Mouse (Mus musculus): ENCODE data around the gene Adprh. TPM values are rescaled to one million over a fixed set of nuclear protein-coding genes. Genes with fewer than 3 reads are reported as not detected.

Adprh gene
- total RNA-seq, 1 experiment: 70.2 TPM

- in situ Hi-C loops (cut with MboI; ENCODE audit: low sequenced_read_pairs in 2 of 2, unreplicated experiment in 2 of 2): no loop called here
- H3K4me1 ChIP-seq (ENCODE audit: control insufficient read depth in 2 of 2, insufficient read depth in 2 of 2, low read length in 2 of 2, poor library complexity in 1 of 2): peaks cover 15 to 19% of the 10 kb centered on the region in 2 experiments
Measured at GRCm38 (mm10) chr16:38456812-38457567, 4.5 kb upstream of the Adprh start.

GRCm38 (mm10) chr16:38455511-38456418 lies 3.3 kb upstream of the Adprh start, which contains the start of gene Cd80:
Gene Cd80 (plus strand): TSS chr16:38455561.
- H3K4me1 ChIP-seq (ENCODE audit: control insufficient read depth in 2 of 2, insufficient read depth in 2 of 2, low read length in 2 of 2, poor library complexity in 1 of 2): peaks cover 17 to 19% of the 10 kb centered on the region in 2 experiments
- H3K9ac ChIP-seq (ENCODE audit: insufficient read depth, low read depth, low read length, poor library complexity, severe bottlenecking): no peak within 1 kb of the TSS; the same call in 1 of the 2 replicates
- in situ Hi-C loops (cut with MboI; ENCODE audit: low sequenced_read_pairs in 2 of 2, unreplicated experiment in 2 of 2): no loop called here
- no peak within 1 kb of the TSS for H3K27ac ChIP-seq (ENCODE audit: insufficient read depth, low read depth, low read length, poor library complexity, severe bottlenecking)
- no peaks in the 10 kb centered on the region for H3K9me3 ChIP-seq (ENCODE audit: control insufficient read depth, insufficient read depth, low read depth, low read length)
- H3K36me3 ChIP-seq (ENCODE audit: control insufficient read depth, insufficient read depth, low read length, poor library complexity, severe bottlenecking): no peaks in the 10 kb centered on the region
- no peak within 1 kb of the TSS for H3K4me3 ChIP-seq (ENCODE audit: insufficient read depth in 1 of 2, low read depth in 1 of 2, low read length in 2 of 2, poor library complexity in 1 of 2, severe bottlenecking in 1 of 2)
- no peak for DNase-seq (ENCODE audit: low read depth, low spot score)
- TF ChIP-seq HCFC1 (IDR thresholded peaks at IDR 0.05; ENCODE audit: borderline replicate concordance, insufficient read depth, low read length): no peak
- no peak for TF ChIP-seq ZC3H11A (IDR thresholded peaks at IDR 0.05; ENCODE audit: borderline replicate concordance, low read depth, low read length)
- no peak for TF ChIP-seq ZNF384 (IDR thresholded peaks at IDR 0.05; ENCODE audit: low read depth, low read length)
- no peak for TF ChIP-seq CHD2 (IDR thresholded peaks at IDR 0.05; ENCODE audit: low read depth, low read length)
- TF ChIP-seq MAFK (IDR thresholded peaks at IDR 0.05; ENCODE audit: insufficient read depth, low read depth, low read length): no peak

More at GRCm38 (mm10) chr16:38456812-38457567, 4.5 kb upstream of the Adprh start:
- Histone ChIP-seq H3K36me3 (ENCODE audit: control insufficient read depth, insufficient read depth, low read length, poor library complexity, severe bottlenecking) (no peaks in the 10 kb centered on the region), H3K4me3 (ENCODE audit: insufficient read depth in 1 of 2, low read depth in 1 of 2, low read length in 2 of 2, poor library complexity in 1 of 2, severe bottlenecking in 1 of 2) (no peak overlapping the region), H3K27ac (ENCODE audit: insufficient read depth, low read depth, low read length, poor library complexity, severe bottlenecking) (peak overlapping the region; percentile 60; the same call in 1 of the 2 replicates), H3K9me3 (ENCODE audit: control insufficient read depth, insufficient read depth, low read depth, low read length) (no peaks in the 10 kb centered on the region), H3K9ac (ENCODE audit: insufficient read depth, low read depth, low read length, poor library complexity, severe bottlenecking) (no peak overlapping the region)
- TF ChIP-seq MAFK (IDR thresholded peaks at IDR 0.05; ENCODE audit: insufficient read depth, low read depth, low read length): no peak
- TF ChIP-seq ZC3H11A (IDR thresholded peaks at IDR 0.05; ENCODE audit: borderline replicate concordance, low read depth, low read length): no peak
- no peak for TF ChIP-seq HCFC1 (IDR thresholded peaks at IDR 0.05; ENCODE audit: borderline replicate concordance, insufficient read depth, low read length)
- no peak for TF ChIP-seq CHD2 (IDR thresholded peaks at IDR 0.05; ENCODE audit: low read depth, low read length)
- TF ChIP-seq ZNF384 (IDR thresholded peaks at IDR 0.05; ENCODE audit: low read depth, low read length): no peak
- no peak for DNase-seq (ENCODE audit: low read depth, low spot score)

- H3K9me3 ChIP-seq (ENCODE audit: control insufficient read depth, insufficient read depth, low read depth, low read length): no peaks in the 10 kb centered on the region
- no peak overlapping the region for H3K4me3 ChIP-seq (ENCODE audit: insufficient read depth in 1 of 2, low read depth in 1 of 2, low read length in 2 of 2, poor library complexity in 1 of 2, severe bottlenecking in 1 of 2)
Measured at GRCm38 (mm10) chr16:38454533-38455254, 2.2 kb upstream of the Adprh start.

GRCm38 (mm10) chr16:38453952-38454351 lies 1.4 kb upstream of the Adprh start:
- Histone ChIP-seq H3K27ac (ENCODE audit: insufficient read depth, low read depth, low read length, poor library complexity, severe bottlenecking) (no peak overlapping the region), H3K36me3 (ENCODE audit: control insufficient read depth, insufficient read depth, low read length, poor library complexity, severe bottlenecking) (peaks cover 6% of the 10 kb centered on the region; the same call in 1 of the 2 replicates), H3K9ac (ENCODE audit: insufficient read depth, low read depth, low read length, poor library complexity, severe bottlenecking) (no peak overlapping the region; the same call in 1 of the 2 replicates), H3K4me3 (ENCODE audit: insufficient read depth in 1 of 2, low read depth in 1 of 2, low read length in 2 of 2, poor library complexity in 1 of 2, severe bottlenecking in 1 of 2) (no peak overlapping the region), H3K9me3 (ENCODE audit: control insufficient read depth, insufficient read depth, low read depth, low read length) (no peaks in the 10 kb centered on the region), H3K4me1 (ENCODE audit: control insufficient read depth in 2 of 2, insufficient read depth in 2 of 2, low read length in 2 of 2, poor library complexity in 1 of 2) (peaks cover 10 to 17% of the 10 kb centered on the region in 2 experiments)
- DNase-seq (ENCODE audit: low read depth, low spot score): no peak
- in situ Hi-C loops (cut with MboI; ENCODE audit: low sequenced_read_pairs in 2 of 2, unreplicated experiment in 2 of 2): no loop called here
- TF ChIP-seq ZC3H11A (IDR thresholded peaks at IDR 0.05; ENCODE audit: borderline replicate concordance, low read depth, low read length) (no peak), ZNF384 (IDR thresholded peaks at IDR 0.05; ENCODE audit: low read depth, low read length) (no peak), HCFC1 (IDR thresholded peaks at IDR 0.05; ENCODE audit: borderline replicate concordance, insufficient read depth, low read length) (no peak), MAFK (IDR thresholded peaks at IDR 0.05; ENCODE audit: insufficient read depth, low read depth, low read length) (no peak), CHD2 (IDR thresholded peaks at IDR 0.05; ENCODE audit: low read depth, low read length) (no peak)

More at GRCm38 (mm10) chr16:38454533-38455254, 2.2 kb upstream of the Adprh start:
- in situ Hi-C loops (cut with MboI; ENCODE audit: low sequenced_read_pairs in 2 of 2, unreplicated experiment in 2 of 2): no loop called here
- H3K9ac ChIP-seq (ENCODE audit: insufficient read depth, low read depth, low read length, poor library complexity, severe bottlenecking): no peak overlapping the region; the same call in 1 of the 2 replicates
- DNase-seq (ENCODE audit: low read depth, low spot score): no peak
- peaks cover 4% of the 10 kb centered on the region; the same call in 1 of the 2 replicates for H3K36me3 ChIP-seq (ENCODE audit: control insufficient read depth, insufficient read depth, low read length, poor library complexity, severe bottlenecking)
- peaks cover 16 to 17% of the 10 kb centered on the region in 2 experiments for H3K4me1 ChIP-seq (ENCODE audit: control insufficient read depth in 2 of 2, insufficient read depth in 2 of 2, low read length in 2 of 2, poor library complexity in 1 of 2)
- no peak for TF ChIP-seq CHD2 (IDR thresholded peaks at IDR 0.05; ENCODE audit: low read depth, low read length)
- TF ChIP-seq ZC3H11A (IDR thresholded peaks at IDR 0.05; ENCODE audit: borderline replicate concordance, low read depth, low read length): no peak
- TF ChIP-seq HCFC1 (IDR thresholded peaks at IDR 0.05; ENCODE audit: borderline replicate concordance, insufficient read depth, low read length): no peak
- TF ChIP-seq MAFK (IDR thresholded peaks at IDR 0.05; ENCODE audit: insufficient read depth, low read depth, low read length): no peak
- no peak for TF ChIP-seq ZNF384 (IDR thresholded peaks at IDR 0.05; ENCODE audit: low read depth, low read length)
- H3K27ac ChIP-seq (ENCODE audit: insufficient read depth, low read depth, low read length, poor library complexity, severe bottlenecking): no peak overlapping the region

Measured in ES-E14 (cell line).